Mouse (Mus musculus) urinary bladder, postnatal 4 days (tissue): ENCODE data around the gene Trex1.
A peak's percentile ranks its signal among the peaks of the same experiment; 100 is the strongest.

Experiments used
- DNase-seq, 2 experiments: peaks; one replicate each; pipeline ENCODE4 v3.0.0; 2021 to 2022; ENCODE audit warnings: low spot score in 2 of 2

Gene Trex1

GRCm38 (mm10) chr9:109051651-109052489 is 7.7 kb downstream of the Trex1 start:
- peak; percentile 12 to 39 for DNase-seq

DNA sequence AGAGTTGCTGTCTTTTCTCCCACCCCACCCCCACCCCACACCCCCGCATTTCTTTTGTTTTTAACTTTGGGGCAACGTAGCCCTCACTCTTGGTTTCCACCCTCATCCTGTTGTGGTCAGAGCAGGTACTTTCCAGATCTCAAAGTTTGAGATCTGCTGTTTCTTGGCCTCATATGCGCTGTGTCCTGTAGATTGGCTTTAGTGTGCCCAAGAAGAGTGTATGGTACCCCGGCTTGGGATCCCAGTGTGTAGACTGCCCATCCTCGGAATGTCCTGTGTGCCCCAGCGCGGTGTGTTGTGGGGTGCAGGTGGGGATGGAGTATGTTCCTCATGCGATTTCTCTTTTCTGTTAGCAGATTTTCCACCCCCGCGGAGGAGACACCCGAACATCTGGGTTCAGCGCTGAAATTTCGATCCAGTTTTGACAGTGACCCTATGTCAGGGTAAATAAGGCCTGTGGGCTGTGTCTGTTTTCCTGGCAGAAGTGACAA is 8.5 kb downstream of the Trex1 start:
- DNase-seq = peak; percentile 15 to 55

- peak in 1 of 2 experiments; percentile 11 for DNase-seq
These were observed 8.9 kb downstream of the Trex1 start for GRCm38 (mm10) chr9:109050674-109050997.

DNA sequence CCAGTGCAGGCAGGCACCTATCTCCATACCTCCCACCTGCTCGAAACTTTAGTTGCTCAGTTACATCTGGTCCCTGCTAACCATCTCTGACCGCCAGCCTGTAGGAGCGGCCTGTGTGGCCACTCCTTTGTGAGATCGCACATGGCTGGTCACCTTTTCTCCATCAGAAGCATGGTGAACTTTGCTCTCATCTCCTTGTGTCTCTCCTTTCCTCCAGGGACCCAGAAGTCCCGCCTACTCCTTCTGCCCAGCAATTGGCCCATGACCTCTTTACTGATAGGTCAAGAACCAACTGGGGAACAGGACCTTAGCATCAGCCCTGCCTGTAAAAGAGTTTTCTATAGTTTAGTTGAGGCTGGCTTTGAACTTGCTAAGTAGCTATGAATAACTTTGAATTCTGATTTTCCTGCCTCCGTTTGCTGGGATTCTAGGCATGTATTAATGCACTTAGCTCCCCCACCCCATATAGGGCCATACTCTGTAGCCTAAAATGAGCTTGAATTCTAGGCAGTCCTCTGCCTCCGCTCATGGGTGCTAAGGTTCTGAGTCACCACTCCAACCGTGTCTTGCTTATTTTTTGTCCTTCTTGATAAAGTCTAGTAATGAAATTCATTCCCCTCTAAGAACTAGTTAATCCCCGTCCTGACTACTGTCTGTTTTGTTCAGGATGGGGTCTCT is 9.4 kb downstream of the Trex1 start:
- DNase-seq = peak; percentile 9 to 34

DNA sequence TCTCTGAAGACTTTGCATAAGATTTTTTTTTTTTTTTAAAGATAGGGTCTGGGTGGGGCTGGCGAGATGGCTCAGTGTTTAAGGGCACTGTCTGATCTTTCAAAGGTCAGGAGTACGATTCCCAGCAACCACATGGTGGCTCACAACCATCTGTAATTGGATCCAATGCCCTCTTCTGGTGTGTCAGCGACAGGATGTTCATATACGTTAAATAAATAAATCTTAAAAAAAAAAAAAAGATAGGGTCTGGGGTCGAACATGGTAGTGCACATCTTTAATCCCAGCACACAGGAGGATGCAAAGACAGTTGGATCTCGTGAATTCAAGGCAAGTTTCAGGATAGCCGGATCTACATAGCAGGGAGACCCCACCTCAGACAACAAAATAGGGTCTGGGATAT is 10.2 kb downstream of the Trex1 start:
- no peak for DNase-seq

- DNase-seq = peak in 1 of 2 experiments; percentile 64
These were observed 13.2 kb downstream of the Trex1 start for GRCm38 (mm10) chr9:109046306-109046705.

DNA sequence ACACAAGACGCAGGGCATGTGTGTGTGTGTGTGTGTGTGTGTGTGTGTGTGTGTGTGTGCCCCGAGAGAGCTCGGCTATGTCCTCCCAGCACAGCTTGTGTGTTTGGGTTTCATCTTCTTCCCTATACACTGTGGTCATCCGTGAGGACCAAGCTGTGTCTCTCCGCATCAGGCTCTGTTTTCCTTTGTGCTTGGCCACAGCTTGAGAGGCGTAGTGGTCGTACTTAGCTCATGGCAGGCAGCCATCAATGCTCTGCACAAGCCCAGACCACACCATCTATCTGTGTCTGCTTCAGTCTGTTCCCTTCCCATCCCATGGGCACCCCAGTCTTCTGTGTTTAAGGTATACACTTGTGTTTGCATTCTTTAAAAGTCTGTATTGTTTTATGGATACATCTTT is 18.2 kb downstream of the Trex1 start:
- DNase-seq = peak in 1 of 2 experiments; percentile 35

DNA sequence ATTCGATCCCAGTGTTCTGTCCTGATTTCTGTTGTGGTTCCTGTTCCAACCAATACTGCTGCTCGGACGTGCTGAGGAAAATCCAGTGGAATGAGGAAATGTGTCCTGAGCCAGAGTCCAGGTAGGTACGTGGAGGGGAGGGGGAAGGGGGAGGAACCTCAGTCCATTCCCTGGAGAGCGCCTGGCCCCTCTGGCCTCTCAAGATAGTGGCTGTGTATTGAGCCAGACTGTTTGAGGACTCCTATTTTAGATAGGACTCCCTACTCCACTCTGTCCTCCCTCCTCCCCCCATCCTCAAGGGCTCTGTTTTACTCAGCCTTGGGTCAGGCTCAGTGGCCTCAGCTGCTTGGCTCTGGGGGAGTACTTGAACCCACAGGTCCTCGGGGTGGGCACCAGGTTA is 18.6 kb downstream of the Trex1 start:
- peak in 1 of 2 experiments; percentile 53 for DNase-seq

GRCm38 (mm10) chr9:109040216-109040615 is 19.3 kb downstream of the Trex1 start:
- DNase-seq = peak in 1 of 2 experiments; percentile 16

DNA sequence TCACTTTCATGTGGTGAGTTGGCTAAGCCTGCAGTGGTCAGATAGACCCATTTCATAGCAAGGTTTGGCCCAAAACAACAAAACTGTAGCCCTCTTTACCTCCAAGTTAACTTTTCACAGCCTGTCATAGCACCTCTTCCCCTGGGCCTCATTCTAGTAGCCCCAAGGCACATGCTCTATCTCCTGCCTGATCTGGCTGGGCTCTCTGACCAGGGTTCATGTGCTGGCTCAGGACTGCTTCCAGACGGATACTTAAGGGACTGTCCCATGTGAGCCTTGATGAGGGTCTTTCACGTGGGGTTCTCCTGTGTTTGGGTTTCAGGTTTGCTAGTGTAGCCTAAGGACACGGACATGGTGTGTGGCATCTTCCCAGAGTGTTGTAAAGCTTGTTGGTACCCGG is 19.9 kb downstream of the Trex1 start:
- peak in 1 of 2 experiments; percentile 50 for DNase-seq

DNA sequence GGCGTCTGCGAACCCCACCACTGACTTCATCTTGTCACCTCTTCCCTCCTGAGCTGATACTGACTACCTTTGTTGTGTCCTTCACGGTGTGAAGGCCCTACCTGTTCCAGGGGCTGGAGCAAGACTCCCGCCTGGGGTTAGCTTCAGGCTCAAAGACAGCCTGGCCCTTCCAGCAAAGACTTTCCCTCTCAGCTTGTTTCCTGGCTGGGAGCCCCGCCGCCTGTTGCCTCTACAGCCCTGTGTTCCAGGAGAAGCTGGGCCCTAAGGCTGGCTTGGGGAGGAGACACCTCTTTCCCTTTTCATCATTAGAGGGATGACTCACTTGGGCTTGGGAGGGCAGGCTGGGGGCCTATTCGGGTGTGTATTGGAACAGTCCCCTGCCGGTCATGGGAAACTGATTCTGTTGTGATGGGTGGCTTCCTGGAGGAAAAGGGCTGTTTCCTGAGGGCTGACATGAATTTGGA is 20.6 kb downstream of the Trex1 start:
- peak in 1 of 2 experiments; percentile 60 for DNase-seq

GRCm38 (mm10) chr9:109038086-109038895 is 21.2 kb downstream of the Trex1 start, which contains the start of gene Shisa5:
Gene Shisa5, plus strand, starts transcription at chr9:109038565.
- DNase-seq = peak; percentile 75 to 85

- DNase-seq = no peak
These were observed 27.1 kb downstream of the Trex1 start for GRCm38 (mm10) chr9:109032435-109032834.

DNA sequence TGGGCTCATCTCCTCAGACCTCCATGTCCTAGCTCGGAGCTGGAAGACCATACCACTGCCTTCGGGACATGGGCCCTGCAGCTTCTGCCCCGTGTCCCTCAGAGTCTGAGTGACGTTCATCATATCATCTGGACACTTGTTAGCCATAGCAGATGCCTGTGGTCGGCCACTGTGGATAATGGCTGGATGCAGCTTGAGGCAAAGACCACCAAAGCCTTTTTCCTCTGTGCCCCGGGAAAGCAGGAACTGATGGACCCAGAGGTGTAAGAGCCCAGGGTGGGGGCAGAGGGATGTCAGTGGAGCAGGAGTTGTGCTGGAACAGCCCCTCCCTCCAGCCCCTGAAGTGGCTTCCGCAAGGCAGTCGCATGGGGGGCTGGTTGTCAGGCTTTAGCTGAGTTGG is 27.8 kb downstream of the Trex1 start:
- peak in 1 of 2 experiments; percentile 48 for DNase-seq

- DNase-seq = peak in 1 of 2 experiments; percentile 50
These were observed 28.5 kb downstream of the Trex1 start for GRCm38 (mm10) chr9:109031001-109031400.

GRCm38 (mm10) chr9:109030312-109030711 is 29.2 kb downstream of the Trex1 start:
- peak in 1 of 2 experiments; percentile 53 for DNase-seq

GRCm38 (mm10) chr9:109028919-109029318 is 30.6 kb downstream of the Trex1 start:
- peak in 1 of 2 experiments; percentile 53 for DNase-seq

DNA sequence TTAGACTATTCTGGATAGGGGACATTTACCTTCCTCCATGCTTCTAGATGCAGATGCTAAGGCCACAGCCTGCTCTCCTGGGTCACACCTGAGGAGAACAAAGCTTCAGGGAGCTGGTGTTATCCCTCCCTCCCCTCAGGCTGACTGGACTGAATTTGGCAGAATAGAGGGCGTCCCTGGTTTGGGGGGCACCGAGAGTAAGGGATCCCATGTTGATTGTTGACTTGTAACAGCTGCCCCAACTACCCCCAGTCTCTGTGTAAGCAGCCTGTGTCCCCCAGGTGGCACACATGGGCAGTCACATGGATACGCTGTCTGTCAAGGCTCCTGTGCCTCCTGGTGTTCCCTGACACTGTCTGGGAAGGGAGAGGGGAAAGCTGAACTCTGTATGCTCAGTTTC is 31.1 kb downstream of the Trex1 start:
- DNase-seq = peak in 1 of 2 experiments; percentile 50

DNA sequence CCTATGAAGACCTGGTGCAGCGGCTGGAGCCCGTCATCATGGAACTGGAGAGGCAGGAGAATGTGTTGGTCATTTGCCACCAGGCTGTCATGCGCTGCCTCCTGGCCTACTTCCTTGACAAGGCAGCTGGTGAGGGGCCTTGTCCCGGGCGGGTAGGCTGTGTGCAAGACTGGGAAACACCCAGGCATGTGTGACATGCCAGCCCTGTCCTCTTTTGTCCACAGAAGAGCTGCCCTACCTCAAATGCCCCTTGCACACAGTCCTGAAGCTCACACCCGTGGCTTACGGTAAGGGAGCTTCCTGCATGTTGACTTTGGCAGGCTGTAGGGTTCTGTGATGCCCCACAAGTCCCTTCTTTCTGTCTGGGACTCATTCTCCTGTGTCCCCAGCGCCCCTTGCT is 32.0 kb downstream of the Trex1 start:
- DNase-seq = no peak

DNA sequence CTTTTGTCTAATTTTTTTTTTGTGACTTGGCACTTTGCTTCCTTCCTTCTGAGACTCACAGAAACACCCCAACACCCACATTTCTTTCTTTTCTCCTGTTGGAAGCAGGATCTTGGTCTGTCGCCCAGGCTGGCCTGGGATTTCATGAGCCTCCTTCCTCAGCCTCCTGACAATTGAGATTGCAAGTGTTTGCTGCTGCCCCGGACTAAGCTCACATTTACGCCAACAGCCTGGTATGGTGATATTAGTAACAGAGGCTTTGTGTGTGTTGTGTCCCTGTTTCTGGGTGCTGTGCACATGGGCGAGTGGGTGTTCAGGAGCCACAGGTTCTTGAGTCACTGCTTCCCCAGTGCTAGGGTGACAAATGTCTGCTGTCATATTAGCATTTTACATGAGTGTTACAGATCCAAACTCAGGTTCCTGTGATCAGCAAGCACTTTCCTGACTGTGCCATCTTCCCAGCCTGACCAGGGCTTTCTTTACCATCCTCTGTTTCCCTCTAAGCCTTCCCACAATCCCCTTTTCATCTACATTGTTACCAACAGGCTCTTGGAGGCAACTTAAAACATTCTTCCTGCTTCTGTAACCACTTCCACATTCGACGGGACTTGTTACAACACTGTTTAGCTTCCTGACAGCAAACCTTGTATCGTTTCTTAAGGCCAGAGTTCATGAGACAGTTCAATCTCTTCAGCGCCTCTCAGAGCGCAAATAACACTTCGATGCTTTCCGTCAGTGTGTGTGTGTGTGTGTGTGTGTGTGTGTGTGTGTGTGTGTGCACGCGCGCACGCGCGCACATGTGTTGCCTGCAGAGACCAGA is 36.5 kb downstream of the Trex1 start:
- peak; percentile 13 to 47 for DNase-seq

DNA sequence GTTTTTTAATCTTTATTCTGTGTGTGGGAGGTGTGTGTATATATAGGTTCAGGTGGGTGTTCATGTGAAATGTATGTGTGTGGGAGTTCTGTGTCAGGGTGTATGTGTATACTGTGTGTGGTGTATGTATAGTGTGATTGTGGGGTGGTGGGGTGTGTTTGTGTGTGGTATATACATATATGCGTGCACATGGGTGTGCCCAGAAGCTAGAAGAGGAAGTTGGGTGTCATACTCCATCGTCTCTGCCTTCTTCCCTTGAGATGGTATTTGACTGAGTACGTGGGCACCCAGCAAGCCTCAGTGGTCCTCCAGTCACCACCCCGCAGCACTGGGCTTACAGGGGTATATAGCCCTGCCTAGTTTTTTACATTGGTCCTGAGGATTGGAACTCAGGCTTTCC is 38.1 kb downstream of the Trex1 start:
- DNase-seq = peak; percentile 14 to 26
